Mouse (Mus musculus) spleen, adult 10 weeks (tissue): Measurements from ENCODE around the gene Ms4a12. TPM values are rescaled to one million over a fixed set of nuclear protein-coding genes. Genes with fewer than 3 reads are reported as not detected.

Experiments
- polyA plus RNA-seq: library from polyadenylated mRNA; stranded (reverse); fragments of 350-450 nt; fragmentation: Illumina TruSeq; extraction: RNeasy Lipid Tissue Mini Kit (QIAGEN cat#74804); gene quantifications from one replicate; pipeline ENCODE4 v1.2.3, GENCODE M21; 2015; ENCODE audit warnings: low replicate concordance; ENCODE audit not compliant: insufficient read depth

Ms4a12 gene
- polyA plus RNA-seq, result not detected

GRCm38 (mm10) chr19:11232348-11232747 is at the start of gene Ms4a12:
TSS of gene Ms4a12 (minus strand) at chr19:11232448.

DNA sequence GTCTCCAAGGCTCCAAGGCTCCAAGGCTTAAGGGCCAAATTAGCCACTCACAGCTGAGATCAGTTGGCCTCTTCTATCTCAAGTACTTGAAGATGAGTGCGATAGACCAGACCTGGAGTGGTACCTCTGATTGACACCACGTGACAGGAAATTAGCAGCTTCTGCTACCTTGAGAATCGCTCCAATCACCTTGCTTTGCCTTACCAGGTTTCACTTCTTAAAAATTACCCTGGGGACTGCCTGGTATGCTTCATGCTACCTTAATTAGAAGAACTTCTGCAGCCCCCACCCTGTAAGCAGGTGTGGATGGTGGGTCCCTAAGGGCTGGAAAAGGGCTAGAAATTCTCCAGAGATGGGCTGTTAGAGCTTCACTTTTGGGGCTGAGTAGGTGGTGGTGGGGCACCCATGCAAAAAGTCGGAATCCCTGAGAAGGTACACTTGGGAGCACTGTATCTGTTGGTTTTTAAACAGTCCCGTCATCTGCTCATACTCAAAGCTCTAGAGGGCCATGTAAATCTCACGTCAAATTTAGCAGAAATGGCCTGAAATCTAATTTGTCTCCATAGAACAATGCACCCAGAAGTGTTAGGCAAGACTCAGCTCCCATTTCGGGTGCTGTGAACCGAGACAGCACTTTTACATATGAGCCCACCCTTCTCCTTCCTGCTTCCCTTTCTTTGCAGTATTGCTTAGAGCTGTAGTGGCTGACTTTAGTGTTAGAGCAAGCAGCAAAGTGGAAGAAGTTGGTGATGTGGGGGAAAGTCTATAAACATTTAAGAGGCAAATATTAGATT is 34.0 kb upstream of the Ms4a12 start, which contains the start of gene Ms4a1:
TSS of gene Ms4a1 (minus strand) at position 190 of the 794 bp plus-strand sequence.

DNA sequence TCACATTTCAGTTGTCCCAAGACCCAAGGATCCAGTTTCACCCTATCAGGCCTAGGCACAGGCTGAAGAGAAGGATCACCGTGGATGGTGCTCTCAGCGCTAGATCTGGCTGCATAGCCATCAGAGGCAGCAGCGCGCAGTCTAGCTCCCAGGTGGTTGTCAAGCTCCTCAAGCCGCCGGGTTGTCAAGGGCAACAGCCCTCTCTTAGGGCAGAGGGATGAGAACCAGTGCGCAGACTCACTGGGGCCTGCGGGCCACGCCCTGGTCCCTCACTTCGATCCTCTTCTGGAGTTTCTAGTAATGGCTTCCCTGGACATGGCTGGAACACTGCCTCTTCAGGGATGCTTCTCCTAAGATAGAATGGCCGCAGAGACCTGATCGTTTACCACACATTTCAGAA is 35.7 kb downstream of the Ms4a12 start, which contains the start of gene Ms4a13:
TSS of gene Ms4a13 (minus strand) at position 192 of the 400 bp plus-strand sequence.

GRCm38 (mm10) chr19:11165172-11165571 is 67.1 kb downstream of the Ms4a12 start, which contains the start of gene 1700025F22Rik:
TSS of gene 1700025F22Rik (minus strand) at chr19:11165320.

Other genes starting within 250 kb of the Ms4a12 start
- not detected for gene Ms4a15, start 239.2 kb downstream of the Ms4a12 start, polyA plus RNA-seq
- gene Ms4a18, start 214.4 kb downstream of the Ms4a12 start, polyA plus RNA-seq, result not detected
- gene Ms4a8a, start 151.3 kb downstream of the Ms4a12 start, polyA plus RNA-seq, result 9.2 TPM
- gene 1700017D01Rik, start 101.6 kb downstream of the Ms4a12 start, polyA plus RNA-seq, result not detected
- not detected for gene 1700025F22Rik, start 67.1 kb downstream of the Ms4a12 start, polyA plus RNA-seq
- not detected for gene Ms4a13, start 35.7 kb downstream of the Ms4a12 start, polyA plus RNA-seq
- gene Ms4a1, start 33.8 kb upstream of the Ms4a12 start, polyA plus RNA-seq, result 821 TPM
- gene Ms4a5, start 51.4 kb upstream of the Ms4a12 start, polyA plus RNA-seq, result not detected
- gene Ms4a14, start 82.0 kb upstream of the Ms4a12 start, polyA plus RNA-seq, result 3.4 TPM
- 27.2 TPM for gene Ms4a7, start 103.7 kb upstream of the Ms4a12 start, polyA plus RNA-seq
- gene Ms4a4a, start 143.1 kb upstream of the Ms4a12 start, polyA plus RNA-seq, result 8.1 TPM
- 282 TPM for gene Ms4a4c, start 172.3 kb upstream of the Ms4a12 start, polyA plus RNA-seq
- gene Ms4a4b, start 211.1 kb upstream of the Ms4a12 start, polyA plus RNA-seq, result 535 TPM
- 131 TPM for gene Ms4a6c, start 236.9 kb upstream of the Ms4a12 start, polyA plus RNA-seq